Mouse (Mus musculus) NIH3T3 (cell line): Measurements from ENCODE around the gene Fan1.

Experiments used
- DNase-seq: peaks from one replicate; pipeline ENCODE4 v3.0.0-alpha.2; 2012; ENCODE audit warnings: low read depth

Gene Fan1

DNA sequence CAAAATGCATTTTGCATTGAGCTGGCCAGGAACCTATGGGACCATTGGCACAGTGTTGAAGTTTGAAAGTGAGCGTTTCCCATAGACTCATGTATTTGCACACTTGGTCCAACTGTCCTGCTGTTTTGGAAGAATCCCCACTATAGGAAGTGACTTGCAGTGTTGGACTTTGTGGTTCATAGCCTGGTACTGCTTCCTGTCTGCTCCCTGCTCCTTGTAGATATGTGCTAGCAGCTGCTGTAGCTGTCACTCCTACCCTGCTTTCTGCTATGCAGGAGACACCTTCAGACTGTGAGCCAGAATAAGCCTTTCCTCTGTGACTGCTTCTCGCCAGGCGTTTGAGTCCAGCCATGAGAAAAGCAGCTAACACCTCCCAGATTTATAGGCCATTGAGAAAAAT, 42.6 kb downstream of the Fan1 start:
- DNase-seq, result no peak

- DNase-seq, result no peak
These were observed 46.4 kb downstream of the Fan1 start for GRCm38 (mm10) chr7:64327486-64327885.

DNA sequence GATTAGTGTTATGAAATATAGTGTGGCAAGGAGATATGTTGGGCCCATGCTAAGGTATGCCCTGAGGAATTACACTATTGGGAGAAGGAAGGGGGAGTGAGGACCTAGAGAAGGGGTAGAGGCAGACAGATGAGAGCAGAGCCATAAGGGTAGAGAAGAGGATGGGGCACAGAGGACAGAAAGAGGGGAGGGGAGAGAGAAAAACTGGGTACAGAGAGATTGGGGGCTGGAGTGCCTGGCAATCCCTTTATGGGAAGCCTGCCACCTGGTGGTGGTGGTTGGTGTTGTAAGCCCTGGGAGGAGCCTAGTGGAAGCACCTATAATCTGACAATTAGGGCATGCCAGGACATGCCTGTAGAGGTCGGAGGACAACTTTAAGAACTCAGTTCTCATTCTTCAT, 47.0 kb downstream of the Fan1 start:
- peak; percentile 87 for DNase-seq

DNA sequence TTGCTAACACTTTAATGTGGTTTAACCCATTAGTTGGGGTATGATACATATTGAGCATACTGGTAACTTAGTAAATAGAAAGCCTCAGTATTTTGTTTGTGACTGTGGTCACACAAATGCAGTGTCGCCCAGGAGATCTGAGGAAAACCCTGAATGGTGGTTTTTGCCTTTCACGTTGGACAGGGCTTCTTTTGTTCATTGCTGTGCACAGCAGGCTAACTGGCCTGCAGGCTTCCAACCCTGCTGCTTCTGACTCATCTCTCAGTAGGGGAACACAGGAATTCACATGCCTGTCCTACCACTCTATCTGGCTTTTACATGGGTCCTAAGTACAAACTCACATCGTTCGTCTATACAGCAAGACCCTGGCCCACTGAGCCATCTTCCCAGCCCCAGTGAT, 52.2 kb downstream of the Fan1 start:
- DNase-seq, result peak; percentile 65

GRCm38 (mm10) chr7:64321125-64321524, 52.8 kb downstream of the Fan1 start:
- no peak for DNase-seq

DNA sequence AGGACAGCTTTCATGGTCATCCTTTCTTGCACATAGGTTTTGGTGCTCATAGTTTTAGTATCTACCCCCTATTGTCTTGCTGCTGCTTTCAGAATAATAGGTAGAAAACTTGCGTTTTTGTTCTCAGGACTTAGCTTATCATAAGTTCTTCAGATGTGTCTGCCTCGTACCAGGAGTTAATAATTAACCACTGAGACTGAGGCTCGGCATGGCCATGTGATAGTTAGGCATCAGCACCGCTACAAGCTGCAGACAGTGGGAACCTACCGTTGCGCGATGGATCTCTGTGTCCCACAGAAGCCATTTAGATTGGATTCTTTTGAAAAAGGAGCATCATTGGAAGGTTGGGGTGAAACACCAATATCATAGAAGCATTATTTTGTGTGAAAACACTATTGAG, 61.1 kb downstream of the Fan1 start:
- DNase-seq, result no peak

DNA sequence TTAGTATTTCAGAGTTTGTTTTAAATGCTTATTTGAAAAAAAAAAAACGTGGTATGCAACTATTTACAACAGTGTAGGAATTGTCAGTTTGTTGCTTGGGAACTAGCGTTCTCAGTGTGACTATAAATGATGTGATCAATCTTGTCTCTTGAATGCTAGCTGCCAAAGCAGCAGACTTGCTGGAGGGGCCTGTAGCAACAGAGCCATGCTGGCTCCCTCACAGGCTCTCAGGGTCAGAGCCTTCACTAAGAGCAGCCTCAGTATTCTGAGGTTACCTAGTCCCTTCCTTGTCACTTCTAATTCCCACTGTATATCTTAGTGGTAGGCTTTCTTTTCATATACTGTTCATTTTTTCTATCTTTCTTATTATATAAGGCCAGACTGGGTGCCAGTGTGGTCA, 63.1 kb downstream of the Fan1 start:
- DNase-seq, result no peak

GRCm38 (mm10) chr7:64310241-64310640, 63.7 kb downstream of the Fan1 start:
- no peak for DNase-seq
